Mouse (Mus musculus): ENCODE results near the gene Lrrc49.

The Lrrc49 gene

DNA sequence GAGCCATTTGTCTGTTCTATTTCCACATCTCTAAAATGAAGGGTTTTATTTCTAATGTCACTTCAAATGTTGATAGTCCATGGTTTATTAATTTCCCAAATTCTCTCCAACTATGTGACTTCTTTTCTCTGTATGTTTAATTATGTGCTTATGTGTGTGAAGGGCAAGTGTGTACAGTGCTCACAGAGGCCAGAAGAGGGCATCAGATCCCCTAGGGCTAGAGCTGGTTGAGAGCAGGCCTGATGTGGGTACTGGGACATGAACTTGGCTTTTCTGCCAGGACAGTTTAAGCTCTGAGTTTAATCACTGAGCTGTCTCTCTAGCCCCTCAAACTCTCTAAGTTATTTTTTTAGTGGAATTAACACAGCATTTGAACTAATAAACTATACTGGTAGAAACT, 13.2 kb downstream of the Lrrc49 start:
- peak; percentile 29 for DNase-seq (ENCODE audit: low read depth)

DNA sequence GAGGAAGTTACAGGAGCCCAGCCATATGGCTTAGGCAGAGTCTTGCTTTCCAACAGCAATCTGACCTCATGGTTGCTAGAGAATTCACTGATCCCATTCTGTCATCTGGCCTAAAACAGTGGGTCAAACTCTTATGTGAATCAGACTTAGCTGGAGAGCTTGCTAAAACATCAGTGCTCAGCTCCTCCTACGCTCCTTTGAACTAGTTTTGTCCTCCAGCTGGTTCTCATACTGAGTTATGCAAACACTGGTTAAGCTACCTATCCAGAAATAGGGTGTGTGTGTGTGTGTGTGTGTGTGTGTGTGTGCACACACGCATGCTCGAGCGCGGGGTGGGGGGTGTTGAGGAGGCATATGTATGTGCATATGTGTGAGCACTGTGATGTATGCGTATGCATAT, 15.4 kb downstream of the Lrrc49 start:
- no peak for DNase-seq (ENCODE audit: low read depth)

- DNase-seq (ENCODE audit: low read depth): no peak
These were observed 19.1 kb downstream of the Lrrc49 start for GRCm38 (mm10) chr9:60668886-60669285.

DNA sequence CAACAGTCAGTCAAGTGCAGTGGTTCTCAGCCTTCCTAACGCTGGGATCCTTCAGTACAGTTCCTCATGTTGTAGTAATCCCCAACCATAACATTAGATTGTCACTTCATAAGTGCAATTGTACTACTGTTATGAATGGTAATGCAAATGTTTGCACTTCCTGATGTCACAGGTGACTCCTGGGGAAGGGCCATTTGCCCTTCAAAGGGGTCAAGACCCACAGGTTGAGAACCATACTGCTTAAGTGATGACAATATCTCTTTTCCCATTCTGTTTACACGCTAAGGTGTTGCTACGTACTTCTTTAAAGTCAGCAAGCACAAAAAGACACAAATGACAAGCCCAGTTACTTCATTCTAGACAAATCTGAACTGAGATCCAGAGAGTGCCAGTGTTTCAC, 22.4 kb downstream of the Lrrc49 start:
- no peak for DNase-seq (ENCODE audit: low read depth)

DNA sequence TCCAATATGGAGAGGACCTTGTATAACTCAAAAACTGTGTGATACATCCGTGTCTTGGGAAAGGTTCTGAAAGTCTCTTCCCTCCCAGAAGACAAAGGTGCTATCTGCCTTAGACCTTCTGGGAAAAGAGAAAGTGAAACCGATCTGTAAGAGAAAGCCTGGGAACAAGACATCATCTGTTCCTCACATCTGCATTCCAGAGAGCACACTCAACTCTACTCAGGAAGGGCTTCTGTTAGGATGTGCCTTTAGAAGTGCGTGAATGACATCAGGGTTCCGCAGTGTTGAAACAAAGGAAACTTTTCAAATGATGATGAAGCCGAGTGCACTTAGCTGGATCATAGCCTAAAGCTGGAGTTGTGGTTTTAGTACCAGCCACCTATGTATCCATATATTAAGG, 23.1 kb downstream of the Lrrc49 start:
- no peak for DNase-seq (ENCODE audit: low read depth)

GRCm38 (mm10) chr9:60664385-60664784, 23.6 kb downstream of the Lrrc49 start:
- no peak for DNase-seq (ENCODE audit: low read depth)

GRCm38 (mm10) chr9:60662936-60663335, 25.0 kb downstream of the Lrrc49 start:
- no peak for DNase-seq (ENCODE audit: low read depth)

GRCm38 (mm10) chr9:60653582-60653981, 34.4 kb downstream of the Lrrc49 start:
- DNase-seq (ENCODE audit: low read depth): no peak

DNA sequence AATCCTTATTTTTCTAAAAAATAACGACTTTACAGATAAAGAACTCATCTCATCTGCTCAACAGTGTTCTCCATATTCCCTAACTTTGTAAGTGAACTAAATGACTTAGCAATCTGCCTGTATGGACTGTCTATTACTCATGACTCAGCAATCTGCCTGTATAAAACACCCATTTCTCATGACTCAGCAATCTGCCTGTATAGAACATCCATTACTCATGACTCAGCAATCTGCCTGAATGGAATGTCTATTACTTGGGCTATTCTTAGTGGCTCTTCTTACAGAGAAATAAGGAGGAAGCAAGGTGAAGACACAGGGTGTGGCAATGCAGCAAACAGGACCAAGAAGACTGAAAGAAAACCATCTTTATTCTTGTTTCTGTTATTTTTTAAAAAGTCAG, 34.8 kb downstream of the Lrrc49 start:
- peak; percentile 63 for DNase-seq (ENCODE audit: low read depth)

- no peak for DNase-seq (ENCODE audit: low read depth)
These were observed 37.7 kb downstream of the Lrrc49 start for GRCm38 (mm10) chr9:60650277-60650676.

DNA sequence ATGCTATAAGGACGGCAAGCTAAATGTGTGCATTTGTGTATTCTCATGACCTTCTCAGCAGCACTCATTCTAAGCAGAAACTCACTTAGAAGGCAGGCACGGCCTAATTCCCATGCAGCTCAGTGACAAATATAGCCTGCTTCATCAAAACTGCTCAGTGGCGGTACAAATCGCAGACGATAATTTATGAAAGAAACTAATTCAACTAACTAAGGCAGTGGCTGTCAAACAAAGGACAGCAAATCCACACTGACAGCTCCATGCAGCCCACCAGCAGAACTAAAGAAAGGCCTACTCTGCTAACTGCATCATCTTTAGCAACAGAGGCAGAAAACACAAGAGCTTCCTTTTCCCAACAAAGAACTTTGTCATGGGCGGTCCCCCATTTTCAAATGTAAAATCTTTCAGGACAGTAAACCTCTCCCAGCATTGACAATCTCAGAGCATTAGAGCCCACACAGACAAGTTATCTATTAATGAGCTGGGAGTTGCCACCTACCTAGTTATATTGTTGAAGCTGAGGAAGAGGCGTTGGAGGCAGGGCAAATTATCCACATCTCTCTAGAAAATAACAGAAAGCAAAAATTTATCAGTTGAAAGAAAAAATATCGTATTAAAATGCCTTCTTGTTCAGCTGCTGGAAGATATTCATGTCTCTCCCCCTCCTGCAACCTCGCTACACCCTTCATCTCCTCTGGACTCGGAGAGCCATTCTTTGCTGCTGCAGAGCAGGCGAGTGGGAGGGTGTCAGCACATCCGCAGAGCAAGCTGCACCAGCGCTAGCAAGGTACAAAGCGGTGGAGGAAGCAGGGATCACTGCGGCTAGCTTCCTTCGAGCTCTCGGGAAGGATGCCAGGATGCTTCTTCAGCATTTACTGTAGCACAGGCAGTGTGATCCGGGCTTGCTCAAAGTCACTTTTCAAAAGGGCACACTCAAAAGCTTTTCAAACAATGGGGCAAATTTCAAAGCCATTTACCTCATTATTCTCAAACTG, 38.7 kb downstream of the Lrrc49 start:
- DNase-seq (ENCODE audit: low read depth): no peak

GRCm38 (mm10) chr9:60633601-60634000, 54.4 kb downstream of the Lrrc49 start:
- DNase-seq (ENCODE audit: low read depth): no peak

DNA sequence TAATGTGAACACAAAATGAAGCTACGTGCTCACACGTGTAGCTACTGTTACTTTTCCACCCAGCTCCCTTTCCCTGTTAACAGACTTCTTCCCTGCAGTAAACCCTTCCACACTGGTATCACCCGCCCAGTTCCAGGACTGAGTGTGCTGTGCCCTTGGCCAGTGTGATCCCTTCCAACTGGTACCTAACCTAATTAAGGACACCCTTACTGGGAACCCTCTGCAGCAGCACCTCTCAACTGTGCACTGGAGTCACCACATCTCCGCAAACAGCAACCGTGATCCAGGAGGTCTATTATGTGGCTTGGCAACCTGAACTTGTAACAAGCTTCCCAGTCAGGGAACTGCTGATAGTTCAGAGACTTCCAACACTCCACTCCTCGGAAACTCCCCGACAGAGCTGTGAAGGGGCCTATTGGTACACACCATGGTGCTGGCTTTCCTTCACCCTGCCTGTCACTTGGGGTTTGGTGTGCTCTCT, 61.6 kb downstream of the Lrrc49 start:
- DNase-seq (ENCODE audit: low read depth): no peak

- DNase-seq (ENCODE audit: low read depth): peak; percentile 4
These were observed 62.1 kb downstream of the Lrrc49 start for GRCm38 (mm10) chr9:60625895-60626294.

DNA sequence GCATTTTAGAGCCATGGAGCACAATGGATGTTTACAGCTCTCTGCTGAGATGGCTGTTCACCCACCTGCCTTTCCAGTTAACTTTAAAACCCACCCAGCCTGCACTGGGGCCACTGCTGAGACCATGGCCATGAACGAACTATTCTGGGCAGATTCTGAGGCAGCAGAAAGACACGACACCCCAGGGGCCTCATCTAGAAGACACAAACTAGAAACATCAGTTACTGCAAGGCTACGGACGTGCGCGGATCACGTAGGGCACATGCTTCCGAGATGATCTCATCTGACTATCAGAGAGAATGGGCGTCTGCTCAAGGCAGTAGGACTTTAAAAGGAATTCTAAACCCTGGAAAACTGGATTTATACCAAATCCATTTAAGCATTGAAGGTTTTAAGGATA, 71.0 kb downstream of the Lrrc49 start:
- no peak for DNase-seq (ENCODE audit: low read depth)

- DNase-seq (ENCODE audit: low read depth): no peak
These were observed 71.6 kb downstream of the Lrrc49 start for GRCm38 (mm10) chr9:60616359-60616758.

- no peak for DNase-seq (ENCODE audit: low read depth)
These were observed 75.7 kb downstream of the Lrrc49 start for GRCm38 (mm10) chr9:60612260-60612659.

DNA sequence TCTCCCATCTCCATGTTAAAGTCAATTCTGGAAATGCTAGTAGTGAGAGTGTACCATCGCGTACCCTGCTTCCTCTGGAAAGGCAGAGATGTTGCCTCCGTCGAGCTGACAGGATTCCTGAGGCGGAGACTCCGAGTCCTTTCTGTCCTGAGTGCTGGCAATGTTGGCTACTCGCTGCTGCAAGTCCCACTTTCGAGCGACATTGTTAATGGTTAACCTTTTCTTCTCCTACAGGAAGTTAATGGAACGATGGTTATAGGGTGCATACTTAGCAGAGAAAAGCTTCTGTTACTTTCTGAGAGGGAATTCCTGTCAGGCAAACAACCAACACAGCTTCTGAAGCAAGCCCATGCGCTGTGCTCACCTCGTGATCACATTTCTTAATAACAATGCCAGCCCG, 77.8 kb downstream of the Lrrc49 start:
- no peak for DNase-seq (ENCODE audit: low read depth)

DNA sequence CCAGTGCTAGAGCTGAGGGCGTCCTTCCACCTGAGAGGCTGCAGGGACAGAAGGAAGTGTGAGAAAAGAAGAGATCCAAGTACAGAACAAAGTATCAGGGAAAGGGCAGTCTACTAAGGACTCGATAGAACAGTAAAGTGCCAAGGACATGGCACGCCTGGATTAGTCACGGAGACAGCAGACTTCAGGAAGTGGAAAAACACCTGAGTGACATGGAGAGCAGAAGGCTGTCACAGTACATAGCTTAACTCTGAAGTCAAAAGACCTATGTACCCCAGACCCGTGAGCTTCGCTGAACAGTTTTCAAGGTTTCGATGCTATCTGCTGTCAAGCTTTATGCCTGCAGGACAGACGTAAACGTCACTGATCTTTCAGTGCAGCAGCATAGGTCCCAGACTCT, 79.1 kb downstream of the Lrrc49 start:
- DNase-seq (ENCODE audit: low read depth): no peak

DNA sequence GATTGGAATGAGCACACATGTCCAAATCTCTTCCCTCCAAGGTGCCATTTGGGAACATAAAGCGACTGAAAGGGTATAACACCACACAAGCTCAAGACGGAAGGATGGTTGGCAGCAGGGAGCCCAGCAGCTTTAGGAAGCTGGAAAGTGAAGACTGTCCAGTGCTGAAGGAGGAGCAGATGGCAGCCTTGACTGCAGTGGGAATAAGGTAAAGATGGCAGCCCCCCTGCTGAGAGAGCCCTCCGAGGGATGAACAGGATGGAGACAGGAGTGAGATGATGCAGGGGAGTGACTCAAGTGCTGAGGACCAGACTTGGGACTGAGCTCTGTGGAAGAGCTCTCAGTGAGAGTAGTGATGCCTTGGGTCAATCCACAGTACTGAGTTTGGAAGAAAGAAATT, 79.9 kb downstream of the Lrrc49 start:
- no peak for DNase-seq (ENCODE audit: low read depth)

DNA sequence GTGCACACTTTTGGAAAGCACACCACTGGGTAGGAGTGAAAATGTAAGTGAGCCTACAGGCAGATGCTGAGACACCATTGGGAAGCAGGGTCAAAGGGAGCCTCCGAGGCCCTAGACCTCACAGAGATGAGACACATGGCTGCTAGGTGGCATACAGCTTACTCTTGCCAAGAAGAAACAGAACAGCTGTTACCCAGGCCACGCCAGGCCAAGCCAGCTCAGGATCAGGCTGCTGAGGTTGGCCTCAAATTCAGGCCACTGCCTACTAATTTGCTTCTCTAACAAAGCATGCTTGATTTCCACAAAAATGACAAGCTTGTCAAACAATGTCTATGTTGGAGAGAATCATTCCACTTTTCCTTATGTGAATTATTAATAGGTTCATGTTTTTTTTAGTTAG, 83.0 kb downstream of the Lrrc49 start:
- DNase-seq (ENCODE audit: low read depth): no peak

- DNase-seq (ENCODE audit: low read depth): peak; percentile 33
These were observed 86.0 kb downstream of the Lrrc49 start for GRCm38 (mm10) chr9:60601936-60602335.

- DNase-seq (ENCODE audit: low read depth): peak; percentile 5
These were observed 87.7 kb downstream of the Lrrc49 start for GRCm38 (mm10) chr9:60600273-60600672.

DNA sequence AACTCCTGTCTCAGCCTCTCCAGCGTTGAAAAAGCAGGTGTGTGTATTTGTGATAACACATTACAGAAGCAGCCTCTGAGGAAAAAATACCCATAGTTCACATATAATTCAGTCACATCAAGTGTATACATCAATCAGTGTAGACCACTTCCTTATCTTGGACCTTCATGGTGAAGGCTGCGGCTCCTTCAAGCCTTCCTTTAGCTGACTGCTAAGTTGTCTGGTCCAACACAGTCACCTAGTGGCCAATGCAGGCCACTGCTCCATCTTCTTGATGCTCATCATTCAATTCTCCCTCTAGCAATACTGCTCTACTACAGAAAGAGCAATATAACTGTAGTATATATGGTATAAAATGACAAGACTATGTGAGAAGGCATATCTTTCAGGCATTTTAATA, 88.5 kb downstream of the Lrrc49 start:
- peak; percentile 57 for DNase-seq (ENCODE audit: low read depth)
